Mouse (Mus musculus) mouse trophoblast stem cell (cell line): ENCODE results near the gene AB124611.
"Not testable (repeated sequence)": the region's sequence is repeated elsewhere in the genome, so short reads cannot be mapped to it uniquely, and the experiment has no call there.

Experiments used
- in situ Hi-C, 2 experiments: fragments of 300-500 bp; cut with MseI, MboI; formaldehyde crosslinking; loops; 2 replicates in 1 of 2; 3 replicates in 1 of 2; pipeline ENCODE4 v1.15.1; 2025

The AB124611 gene

GRCm38 (mm10) chr9:21525937-21526633 is at the start of gene AB124611:
Gene AB124611 (plus strand): TSS chr9:21526176.
- in situ Hi-C loops, result no loop called here

- in situ Hi-C loops, result no loop called here
Observed at GRCm38 (mm10) chr9:21477707-21478106, 48.3 kb upstream of the AB124611 start.

DNA sequence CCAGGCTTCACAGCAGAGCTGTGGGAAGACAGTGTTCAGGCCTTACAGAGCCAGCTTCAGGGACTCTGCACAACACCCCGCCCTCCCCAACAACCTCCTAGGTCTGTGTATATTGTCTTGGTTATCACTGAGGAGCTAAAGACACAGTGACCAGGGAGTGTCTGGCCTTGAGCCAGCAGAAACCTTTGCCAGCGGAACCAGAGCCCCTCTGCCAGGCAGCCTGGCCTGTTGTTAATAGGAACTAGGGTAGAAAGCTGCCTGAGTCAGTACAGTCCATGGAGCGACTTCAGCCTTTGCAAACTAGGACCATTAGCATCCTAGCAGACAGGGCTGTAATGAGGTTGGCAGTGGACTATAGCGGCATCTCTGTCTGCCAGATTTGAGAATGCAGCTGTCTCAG is 41.9 kb upstream of the AB124611 start:
- in situ Hi-C loops, result no loop called here

DNA sequence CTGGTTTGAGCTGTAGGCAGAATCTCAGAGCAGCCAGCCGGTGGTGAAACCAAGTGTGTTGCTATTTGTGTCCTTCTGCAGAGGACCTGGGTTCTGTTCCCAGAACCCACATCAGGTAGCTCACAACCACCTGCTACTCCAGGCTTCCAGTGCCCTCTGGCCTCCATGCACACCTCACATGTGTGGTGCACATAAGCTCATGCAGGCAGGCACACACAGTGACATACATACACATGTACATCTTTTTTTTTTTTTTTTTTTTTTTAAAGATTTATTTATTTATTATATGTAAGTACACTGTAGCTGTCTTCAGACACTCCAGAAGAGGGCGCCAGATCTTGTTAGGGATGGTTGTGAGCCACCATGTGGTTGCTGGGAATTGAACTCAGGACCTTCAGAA is 37.7 kb upstream of the AB124611 start:
- in situ Hi-C loops, result not testable (repeated sequence)

DNA sequence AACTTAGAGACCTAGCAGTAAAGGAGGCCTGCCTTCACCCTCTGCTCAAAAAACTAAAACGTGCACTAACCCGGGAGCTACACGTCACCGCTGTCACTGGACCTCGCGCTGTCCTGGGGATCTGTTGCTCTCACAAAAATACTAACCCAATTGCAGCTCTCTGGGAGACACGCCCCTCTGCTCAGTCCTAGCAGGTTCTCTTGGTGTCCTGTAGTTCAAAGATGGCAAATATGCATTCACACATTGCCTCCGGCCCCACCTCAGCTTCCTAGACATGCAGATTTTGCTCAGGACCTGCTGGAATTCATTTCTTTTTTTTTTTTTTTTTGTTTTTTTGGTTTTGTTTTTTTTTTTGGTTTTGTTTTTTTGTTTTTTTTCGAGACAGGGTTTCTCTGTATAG is 35.3 kb upstream of the AB124611 start:
- in situ Hi-C loops, result no loop called here

- in situ Hi-C loops, result no loop called here
Observed at GRCm38 (mm10) chr9:21493907-21494306, 32.1 kb upstream of the AB124611 start.

DNA sequence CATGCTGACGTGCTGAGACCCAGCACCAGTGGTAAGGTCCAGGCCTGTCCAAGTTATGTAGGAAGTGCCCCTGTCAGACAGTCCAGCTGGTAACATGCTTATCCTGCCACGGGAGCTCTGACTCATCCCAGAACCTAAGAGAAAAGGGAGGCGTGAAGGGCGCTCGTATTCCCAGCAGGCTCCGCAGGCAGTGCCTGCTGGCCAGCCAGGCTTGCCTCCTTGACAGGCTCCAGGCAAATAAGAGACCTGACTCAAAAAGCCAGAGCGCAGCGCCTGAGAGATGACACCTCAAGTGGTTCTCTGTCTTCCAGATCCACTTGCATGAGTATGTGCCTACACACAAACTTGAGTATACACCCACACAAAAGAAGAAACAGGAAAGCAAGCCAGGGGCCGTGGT is 31.2 kb upstream of the AB124611 start:
- in situ Hi-C loops, result no loop called here

GRCm38 (mm10) chr9:21496308-21497049 is 29.5 kb upstream of the AB124611 start:
- in situ Hi-C loops, result no loop called here

DNA sequence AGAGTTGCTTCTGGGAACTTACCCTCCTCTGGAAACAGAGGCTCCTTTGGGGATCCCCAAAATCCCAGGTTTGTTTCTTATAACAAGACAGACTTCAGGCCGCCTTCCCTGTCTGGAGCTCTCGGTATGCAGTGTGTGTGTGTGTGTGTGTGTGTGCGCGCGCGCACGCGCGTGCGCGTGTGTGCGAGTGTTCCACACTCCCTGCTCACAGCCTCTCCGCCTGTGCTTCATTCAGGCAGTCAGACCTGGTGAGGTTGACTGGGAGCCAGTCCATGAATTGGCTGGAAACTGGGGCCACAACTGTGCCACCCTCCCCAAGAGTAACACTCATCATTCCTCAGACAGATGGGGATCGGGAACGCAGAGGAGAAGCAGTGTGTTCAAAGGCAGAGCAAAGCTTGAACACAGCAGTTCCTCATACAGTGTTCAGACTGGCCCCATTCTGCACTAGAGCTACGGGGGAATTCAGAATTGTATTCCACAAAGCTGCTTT is 28.9 kb upstream of the AB124611 start:
- in situ Hi-C loops, result no loop called here

- in situ Hi-C loops, result no loop called here
Observed at GRCm38 (mm10) chr9:21497664-21498063, 28.3 kb upstream of the AB124611 start.

DNA sequence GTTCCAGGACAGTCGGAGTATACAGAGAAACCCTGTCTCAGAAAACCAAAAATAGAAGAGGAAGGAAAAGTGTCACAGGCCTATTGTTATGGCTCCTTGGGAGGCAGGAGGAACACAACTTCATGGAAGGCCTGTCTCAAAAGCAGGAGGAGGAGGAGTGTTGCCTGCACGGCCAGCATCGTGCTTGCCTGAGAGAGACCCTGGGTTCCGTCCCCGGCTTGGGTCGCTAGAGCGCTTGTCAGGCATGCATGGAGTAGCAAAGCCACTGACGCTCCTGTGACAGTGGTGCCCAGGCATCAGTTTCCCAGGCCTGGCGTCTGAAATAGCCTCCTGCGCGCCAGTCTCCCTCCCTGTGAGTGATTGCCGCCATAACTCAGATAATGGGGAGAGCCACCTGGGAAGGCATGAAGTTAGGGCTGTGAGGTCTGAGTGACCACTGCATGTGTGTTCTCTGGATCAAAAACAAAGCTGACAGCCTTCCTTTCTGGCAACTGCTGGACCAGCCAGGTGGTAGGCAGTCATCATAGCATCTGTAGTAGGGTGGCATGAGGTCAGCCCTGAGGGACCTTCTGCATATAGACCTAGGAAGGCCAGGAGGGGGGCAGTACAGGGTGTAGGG is 27.6 kb upstream of the AB124611 start:
- in situ Hi-C loops, result no loop called here

DNA sequence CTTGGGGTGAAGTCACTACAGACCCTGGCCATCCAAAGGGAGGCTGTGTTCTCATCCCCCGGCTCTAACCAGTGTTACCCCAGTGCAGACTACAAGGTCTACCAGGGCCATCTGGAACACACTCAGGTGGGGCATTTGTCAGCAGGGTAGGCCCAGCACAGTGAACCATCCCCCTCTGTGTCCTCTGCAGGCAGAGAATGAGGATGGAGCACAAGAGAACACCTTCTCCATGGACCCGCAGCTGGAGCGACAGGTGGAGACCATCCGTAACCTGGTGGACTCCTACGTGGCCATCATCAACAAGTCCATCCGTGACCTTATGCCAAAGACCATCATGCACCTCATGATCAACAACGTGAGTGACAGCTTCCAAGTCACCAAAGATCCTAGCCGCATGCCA is 22.6 kb upstream of the AB124611 start:
- in situ Hi-C loops, result no loop called here

GRCm38 (mm10) chr9:21505767-21506166 is 20.2 kb upstream of the AB124611 start:
- in situ Hi-C loops, result no loop called here

DNA sequence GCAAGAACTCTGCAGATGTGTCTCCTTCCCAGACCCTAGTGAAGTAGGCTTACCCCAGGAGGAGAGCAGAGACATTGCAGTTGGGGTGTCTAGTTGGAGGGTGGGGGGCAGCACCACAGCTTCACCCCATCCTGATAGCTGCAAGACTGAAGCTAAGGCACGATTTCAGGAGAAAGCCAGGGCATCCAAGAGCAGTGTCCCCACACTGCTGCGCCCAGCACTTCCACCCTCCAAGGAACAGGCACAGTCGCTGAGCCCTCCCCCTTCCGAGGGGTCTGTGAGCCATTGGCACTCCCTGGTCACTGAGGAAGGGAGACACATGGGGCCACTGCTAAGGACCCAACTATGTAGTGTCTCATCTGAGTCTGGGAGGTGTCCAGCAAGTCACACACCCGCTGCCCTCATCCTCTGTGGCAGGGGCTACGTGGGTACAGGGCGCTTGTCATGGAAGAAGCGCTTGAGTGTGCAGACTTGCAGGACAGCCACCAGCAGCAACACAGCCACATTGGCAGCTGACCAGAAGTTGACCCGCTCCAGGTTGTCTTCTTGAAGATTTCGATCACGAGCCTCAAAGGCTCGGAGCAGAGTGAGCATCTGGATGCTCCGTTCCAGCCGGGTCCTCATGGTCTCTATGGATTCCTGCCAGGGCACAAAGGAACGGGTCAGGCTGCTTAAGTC is 18.1 kb upstream of the AB124611 start:
- in situ Hi-C loops, result no loop called here

DNA sequence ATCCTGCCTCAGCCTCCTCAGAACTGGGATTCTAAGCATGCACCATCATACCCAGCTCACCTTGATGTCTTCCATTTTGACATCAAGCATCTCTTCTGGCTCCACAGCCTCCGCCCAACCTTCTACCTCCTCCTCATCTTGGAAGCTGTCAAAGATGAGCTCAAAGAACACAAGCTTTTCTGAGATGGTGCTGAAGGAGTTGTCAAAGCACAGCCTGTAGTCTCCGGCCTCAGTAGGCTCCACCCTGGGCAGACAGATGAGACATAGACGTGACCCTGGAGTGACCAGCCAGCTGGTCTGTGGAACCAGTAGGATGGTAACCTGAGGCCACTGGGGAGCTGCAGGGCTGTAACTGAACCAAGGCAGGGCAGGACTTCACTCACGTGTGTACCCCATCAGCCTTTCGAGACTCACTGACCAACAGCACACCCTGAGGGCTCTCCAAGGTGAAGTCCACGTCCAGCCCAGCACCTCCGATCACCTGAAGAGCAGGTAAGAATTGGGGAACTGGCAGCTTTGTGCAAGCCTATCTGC is 17.0 kb upstream of the AB124611 start:
- in situ Hi-C loops, result no loop called here

- in situ Hi-C loops, result no loop called here
Observed at GRCm38 (mm10) chr9:21509772-21510688, 15.9 kb upstream of the AB124611 start, which contains the start of gene Tmed1. Gene Tmed1 (minus strand): TSS chr9:21510252.

DNA sequence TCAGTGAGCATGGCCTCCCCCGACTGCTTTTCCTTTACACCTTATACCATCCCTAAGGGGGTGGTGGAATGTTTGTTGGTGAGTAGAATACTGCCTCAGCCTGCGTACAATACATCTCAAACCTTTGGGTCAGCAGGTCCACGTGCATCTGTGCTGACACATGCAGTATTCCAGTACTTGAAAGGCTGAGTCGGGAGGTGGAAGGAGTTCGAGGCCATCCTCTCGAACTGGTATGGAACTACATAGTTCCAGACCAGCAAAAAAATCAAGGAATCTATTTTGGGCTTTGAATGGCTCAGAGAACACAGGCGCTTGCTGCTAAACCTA is 15.3 kb upstream of the AB124611 start:
- in situ Hi-C loops, result no loop called here

- in situ Hi-C loops, result no loop called here
Observed at GRCm38 (mm10) chr9:21511052-21511451, 14.9 kb upstream of the AB124611 start.

- in situ Hi-C loops, result no loop called here
Observed at GRCm38 (mm10) chr9:21513466-21513865, 12.5 kb upstream of the AB124611 start.

DNA sequence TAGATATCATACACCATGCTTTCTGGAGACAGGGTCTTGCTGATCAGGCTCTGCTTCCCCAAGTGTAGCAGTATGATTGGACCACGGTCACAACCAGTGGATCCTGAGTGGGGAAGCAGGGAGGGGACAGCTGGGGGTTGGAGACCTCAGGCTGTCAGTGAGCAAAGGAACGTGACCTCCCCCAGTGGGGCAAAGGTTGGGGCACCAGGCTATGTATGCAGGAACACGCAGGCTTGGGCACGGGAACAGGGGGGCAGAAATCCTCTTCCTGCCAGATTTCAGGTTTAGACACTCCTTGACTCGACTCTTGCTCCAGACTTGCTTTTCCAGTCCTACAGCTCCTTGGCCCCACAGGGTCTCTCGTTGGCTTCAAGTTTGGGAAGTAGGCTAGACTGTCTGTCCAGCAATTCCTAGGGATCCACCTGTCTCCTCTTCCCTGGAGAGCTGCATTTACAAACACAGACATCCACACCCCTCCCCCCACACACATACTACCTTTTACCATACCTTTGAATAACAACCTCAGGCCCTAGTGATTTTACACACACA is 8.0 kb upstream of the AB124611 start:
- in situ Hi-C loops, result no loop called here

GRCm38 (mm10) chr9:21518690-21519089 is 7.3 kb upstream of the AB124611 start:
- in situ Hi-C loops, result not testable (repeated sequence)
